Mouse (Mus musculus) kidney, postnatal 0 days (tissue): ENCODE results near the gene Wdr77. TPM values are rescaled to one million over a fixed set of nuclear protein-coding genes. Genes with fewer than 3 reads are reported as not detected.
"Not testable (repeated sequence)": the region's sequence is repeated elsewhere in the genome, so short reads cannot be mapped to it uniquely, and the experiment has no call there.

Experiments
- ATAC-seq: fragments of 200-750 bp; cut with Nextera tagmentation; replicated peaks from 2 replicates; pipeline ENCODE4 v1.8.0; 2017; ENCODE audit warnings: low read depth, moderate number of reproducible peaks, moderate TSS enrichment, moderate library complexity; ENCODE audit not compliant: low FRiP score
- DNase-seq: peaks from one replicate; pipeline ENCODE4 v3.0.0-alpha.2; 2016; ENCODE audit warnings: low spot score
- H3K27ac ChIP-seq: fragments of 300-500 bp; sonication (generic); 2 replicates; pipeline ENCODE4 v1.5.1; 2014; ENCODE audit warnings: mild to moderate bottlenecking
- H3K27me3 ChIP-seq: fragments of 300-500 bp; sonication (generic); 2 replicates; pipeline ENCODE4 v1.6.1; 2014; ENCODE audit warnings: low read length, mixed read lengths; ENCODE audit not compliant: insufficient read depth
- H3K36me3 ChIP-seq: fragments of 300-500 bp; sonication (generic); 2 replicates; pipeline ENCODE4 v1.6.1; 2014; ENCODE audit warnings: low read length, mixed read lengths; ENCODE audit not compliant: insufficient read depth
- H3K4me1 ChIP-seq: fragments of 300-500 bp; sonication (generic); replicated peaks from 2 replicates; pipeline ENCODE4 v1.6.1; 2014; ENCODE audit warnings: antibody characterized with exemption, low read length, mixed read lengths; ENCODE audit not compliant: insufficient read depth
- H3K4me2 ChIP-seq: fragments of 300-500 bp; sonication (generic); 2 replicates; pipeline ENCODE4 v1.6.1; 2014; ENCODE audit warnings: mild to moderate bottlenecking, low read length, moderate library complexity, mixed read lengths
- H3K4me3 ChIP-seq: fragments of 300-500 bp; sonication (generic); replicated peaks from 2 replicates; pipeline ENCODE4 v1.5.1; 2014; ENCODE audit warnings: low read depth, low read length
- H3K9ac ChIP-seq: fragments of 300-500 bp; sonication (generic); 2 replicates; pipeline ENCODE4 v1.6.1; 2014; ENCODE audit warnings: low read depth, low read length
- H3K9me3 ChIP-seq: fragments of 300-500 bp; sonication (generic); replicated peaks from 2 replicates; pipeline ENCODE4 v1.6.1; 2016; ENCODE audit warnings: low read length, inconsistent platforms, mixed read lengths
- CTCF ChIP-seq: IDR thresholded peaks from 2 replicates; pipeline ENCODE4 v1.5.1; 2016; ENCODE audit warnings: antibody characterized with exemption, low read depth, mild to moderate bottlenecking, moderate library complexity
- WGBS: fragments of 180-500 bp; shearing (Covaris S2); extraction: QIAGEN DNeasy Blood & Tissue Kit; methylation state at CpG from one replicate; pipeline ENCODE4 v1.1.7; 2014; 5-methylcytosine and 5-hydroxymethylcytosine counted together
- polyA plus RNA-seq: library from polyadenylated mRNA; unstranded; fragments of >200 nt; fragmentation: Nextera tagmentation; extraction: Ambion mirVana; gene quantifications from 2 replicates; pipeline ENCODE4 v1.2.1, GENCODE M21; 2015

The Wdr77 gene
- polyA plus RNA-seq, 1 experiment from 2014 or later: 98.2 TPM

DNA sequence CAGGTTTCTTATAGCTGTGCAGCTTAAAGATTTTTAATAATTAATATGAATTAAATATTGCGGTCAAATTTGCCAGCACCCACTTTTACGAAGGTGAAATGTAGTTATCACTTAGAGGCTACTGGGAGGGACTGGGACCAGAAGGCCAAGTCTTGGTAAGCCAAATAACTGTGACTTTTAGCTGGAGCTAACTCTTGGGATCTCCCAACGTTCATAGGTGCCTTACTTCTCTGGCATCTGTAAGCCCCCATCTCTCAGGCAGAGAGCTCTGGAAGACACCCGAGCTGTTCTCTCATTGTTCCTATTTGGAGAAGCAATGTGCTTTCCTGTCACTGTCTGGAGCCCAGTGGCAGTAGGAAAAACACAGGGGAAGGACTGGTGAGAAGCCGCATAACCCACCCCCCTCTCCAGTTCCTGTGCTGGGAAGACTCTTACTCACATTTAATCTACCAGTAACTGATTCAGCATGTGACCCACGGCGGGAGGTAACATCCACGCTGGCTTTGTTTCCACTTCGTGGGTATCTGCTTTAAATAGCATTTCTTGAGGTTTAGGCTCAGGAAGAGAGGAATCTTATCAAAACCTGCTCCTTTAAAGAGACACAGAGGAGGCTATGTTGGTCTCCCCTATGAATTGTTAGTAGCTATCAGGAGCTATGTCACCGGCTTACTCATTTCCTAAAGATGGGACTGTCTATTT is 41.4 kb upstream of the Wdr77 start:
- DNase-seq (no peak), ATAC-seq (no peak)
- no peak for TF ChIP-seq CTCF
- Histone ChIP-seq H3K9me3 (no peaks in the 10 kb centered on the region), H3K4me2 (no peak overlapping the region), H3K4me3 (no peak overlapping the region), H3K27me3 (no peaks in the 10 kb centered on the region), H3K4me1 (no peaks in the 10 kb centered on the region), H3K36me3 (no peaks in the 10 kb centered on the region), H3K9ac (no peak overlapping the region), H3K27ac (no peak overlapping the region)
- WGBS: 63% methylated on average over 10 of the region's 10 CpGs

GRCm38 (mm10) chr3:105918355-105918745 is 40.8 kb upstream of the Wdr77 start:
- Histone ChIP-seq H3K9ac (no peak overlapping the region), H3K4me2 (no peak overlapping the region), H3K4me1 (no peaks in the 10 kb centered on the region), H3K4me3 (no peak overlapping the region), H3K27ac (no peak overlapping the region), H3K36me3 (no peaks in the 10 kb centered on the region), H3K27me3 (no peaks in the 10 kb centered on the region), H3K9me3 (no peaks in the 10 kb centered on the region)
- DNase-seq: no peak
- no peak for TF ChIP-seq CTCF
- no peak for ATAC-seq
- 77% methylated on average over 3 of the region's 3 CpGs for WGBS

GRCm38 (mm10) chr3:105920743-105921142 is 38.4 kb upstream of the Wdr77 start:
- H3K4me3 ChIP-seq, H3K27me3 ChIP-seq, ATAC-seq, DNase-seq, H3K36me3 ChIP-seq, H3K4me1 ChIP-seq, H3K27ac ChIP-seq, H3K9me3 ChIP-seq, H3K9ac ChIP-seq, H3K4me2 ChIP-seq: not testable (repeated sequence)

- Histone ChIP-seq H3K9me3 (no peaks in the 10 kb centered on the region), H3K27me3 (no peaks in the 10 kb centered on the region), H3K27ac (no peak overlapping the region), H3K4me1 (no peaks in the 10 kb centered on the region), H3K4me2 (no peak overlapping the region), H3K4me3 (no peak overlapping the region), H3K36me3 (no peaks in the 10 kb centered on the region), H3K9ac (no peak overlapping the region)
- ATAC-seq: no peak
- no peak for DNase-seq
- no peak for TF ChIP-seq CTCF
- WGBS: 76% methylated on average over 2 of the region's 2 CpGs
These were observed 37.2 kb upstream of the Wdr77 start for GRCm38 (mm10) chr3:105921959-105922358.

DNA sequence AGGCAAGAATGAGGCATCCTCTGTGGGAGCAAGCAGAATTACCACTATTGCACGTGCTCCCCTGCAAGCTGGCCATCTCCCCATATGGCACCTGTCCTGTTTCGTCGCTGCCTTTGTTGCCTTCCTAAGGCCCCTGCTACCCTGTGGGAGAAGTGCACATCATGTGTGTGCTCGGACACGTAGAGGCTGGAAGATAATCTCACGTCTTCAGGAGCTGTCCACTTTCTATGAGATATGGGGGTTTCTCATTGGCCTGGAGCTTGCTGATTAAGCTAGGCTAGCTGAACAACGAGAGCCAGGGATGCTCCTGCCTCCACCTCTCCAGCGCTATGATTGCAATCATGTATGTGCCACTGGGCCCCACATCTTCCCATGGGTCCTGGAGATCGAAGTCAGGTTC is 34.6 kb upstream of the Wdr77 start:
- DNase-seq (no peak), ATAC-seq (no peak)
- no peak overlapping the region for H3K4me2 ChIP-seq
- no peak overlapping the region for H3K4me3 ChIP-seq
- 87% methylated on average over 9 of the region's 9 CpGs for WGBS
- H3K27me3 ChIP-seq: no peaks in the 10 kb centered on the region
- H3K4me1 ChIP-seq: no peaks in the 10 kb centered on the region
- no peak overlapping the region for H3K27ac ChIP-seq
- no peak overlapping the region for H3K9ac ChIP-seq
- no peak for TF ChIP-seq CTCF
- H3K9me3 ChIP-seq: no peaks in the 10 kb centered on the region
- no peaks in the 10 kb centered on the region for H3K36me3 ChIP-seq

- 42% methylated on average over 7 of the region's 7 CpGs for WGBS
- H3K36me3 ChIP-seq: no peaks in the 10 kb centered on the region
- H3K9ac ChIP-seq: no peak overlapping the region
- no peaks in the 10 kb centered on the region for H3K9me3 ChIP-seq
- no peak overlapping the region for H3K4me2 ChIP-seq
- peak; percentile 40 for ATAC-seq
- no peaks in the 10 kb centered on the region for H3K27me3 ChIP-seq
- no peak overlapping the region for H3K4me3 ChIP-seq
- H3K4me1 ChIP-seq: no peaks in the 10 kb centered on the region
- no peak overlapping the region for H3K27ac ChIP-seq
- peak; percentile 23 for DNase-seq
- no peak for TF ChIP-seq CTCF
These were observed 31.5 kb upstream of the Wdr77 start for GRCm38 (mm10) chr3:105927561-105928194.
